Mouse (Mus musculus): ENCODE results near the gene Copb2.

Copb2 gene

DNA sequence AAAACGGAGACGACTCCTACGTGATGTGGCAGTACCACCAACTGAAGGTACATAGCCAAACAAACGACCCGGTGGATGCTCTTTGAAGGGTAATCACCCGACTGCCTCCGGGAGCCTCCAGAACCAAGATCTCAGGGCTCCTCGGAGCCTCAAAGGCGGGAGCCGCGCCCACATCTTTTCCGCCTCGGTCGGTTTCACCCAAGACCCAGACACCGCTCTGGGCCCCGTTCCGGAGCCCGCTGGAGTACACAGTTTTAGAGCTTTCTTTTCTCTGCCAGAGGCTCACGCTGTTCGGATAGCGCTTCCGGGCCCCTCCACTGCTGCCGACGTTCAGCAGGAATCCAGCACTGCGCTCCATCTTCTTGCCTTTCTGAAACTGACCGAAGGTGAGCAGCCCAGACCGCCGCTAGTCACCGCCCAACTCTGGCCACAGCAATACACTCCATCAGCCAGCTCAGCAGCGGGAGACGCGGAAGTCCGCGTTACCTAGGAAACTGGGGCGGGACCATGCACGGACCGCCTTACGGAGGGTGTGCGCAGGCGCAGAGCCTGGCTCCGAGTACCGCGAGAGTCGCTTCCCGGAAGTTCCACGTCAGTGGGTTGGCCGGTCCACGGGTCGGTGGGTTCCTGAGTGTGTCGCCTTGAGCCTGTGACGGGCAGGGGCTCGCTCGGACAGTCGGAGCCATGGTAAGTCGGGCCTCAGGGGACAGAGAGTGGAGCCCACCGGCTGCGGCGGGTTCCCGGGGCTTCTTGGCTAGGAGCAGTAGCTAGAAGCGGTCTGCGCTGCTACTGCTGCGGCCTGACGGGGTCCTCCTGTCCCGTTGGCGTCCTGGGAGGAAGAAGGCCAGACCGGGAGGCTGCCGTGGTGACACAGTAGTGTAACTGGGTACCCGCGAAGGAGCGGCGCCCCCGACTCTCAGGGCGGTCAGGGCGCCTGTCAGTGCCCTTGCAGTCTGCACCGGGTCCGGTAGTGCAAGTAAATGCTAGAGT is at the start of gene Copb2:
TSS of gene Copb2 (plus strand) at position 585 of the 990 bp plus-strand sequence.
- CTCF ChIA-PET, result interaction anchor here (1.0 kb wide), 1 partner anchor 38 kb away, joined by 3 read pairs; the partner anchor contains the start of gene Mrps22

DNA sequence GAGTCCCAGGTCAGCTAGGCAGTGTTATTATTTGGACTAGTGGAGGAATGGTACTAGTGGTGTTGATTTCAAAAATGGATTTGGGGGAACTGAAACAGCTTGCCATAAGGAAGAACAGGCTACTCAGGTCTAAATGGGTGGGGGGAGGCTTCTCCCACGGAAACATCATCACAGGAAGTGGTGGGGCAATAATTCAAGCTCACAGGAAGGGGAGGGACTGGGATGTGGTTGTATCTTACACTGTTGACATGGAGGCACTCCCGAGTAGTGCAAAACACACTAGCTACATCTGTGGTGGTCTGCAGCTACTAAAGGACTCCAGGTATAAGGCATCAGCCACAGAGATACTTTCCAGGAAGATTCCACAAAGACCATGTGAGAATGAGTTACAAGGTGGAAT is 39.6 kb upstream of the Copb2 start:
- CTCF ChIA-PET, result no interaction called here

DNA sequence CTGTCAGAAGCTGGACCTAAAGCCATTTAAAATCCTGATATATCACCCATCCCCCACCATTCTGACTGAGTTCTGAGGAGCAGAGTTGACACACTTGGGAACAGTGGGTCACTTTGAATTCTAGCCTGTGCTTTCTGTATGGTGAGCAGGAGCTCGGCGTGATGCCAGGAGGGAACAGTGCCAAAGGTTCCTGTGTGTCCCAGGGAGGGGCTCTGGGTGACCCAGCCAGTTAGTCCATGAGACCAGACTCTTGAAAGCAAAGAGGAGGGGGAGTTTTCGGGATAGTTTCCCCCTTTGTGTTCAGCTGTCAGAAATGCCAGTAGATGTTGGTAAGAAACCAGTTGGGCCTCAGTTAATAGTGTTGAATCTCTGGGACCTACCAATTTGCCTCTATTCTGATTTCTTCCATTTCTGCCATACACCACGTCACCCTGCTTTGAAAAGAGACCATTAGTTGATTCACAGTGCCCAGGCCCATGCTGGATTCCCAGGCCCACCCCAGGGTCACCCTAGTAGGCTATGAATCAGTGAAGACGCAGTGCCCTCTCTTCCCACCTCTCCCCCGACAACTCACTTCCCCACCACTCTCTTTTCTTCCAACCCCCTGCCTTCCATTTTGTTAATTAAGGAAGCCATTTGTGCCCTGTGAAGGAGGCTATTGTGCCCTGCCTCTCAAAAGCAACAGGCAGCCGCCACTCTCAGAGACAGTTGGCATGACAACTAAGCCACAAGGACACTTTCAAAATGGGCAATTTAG is 38.6 kb upstream of the Copb2 start:
- CTCF ChIA-PET, result no interaction called here

DNA sequence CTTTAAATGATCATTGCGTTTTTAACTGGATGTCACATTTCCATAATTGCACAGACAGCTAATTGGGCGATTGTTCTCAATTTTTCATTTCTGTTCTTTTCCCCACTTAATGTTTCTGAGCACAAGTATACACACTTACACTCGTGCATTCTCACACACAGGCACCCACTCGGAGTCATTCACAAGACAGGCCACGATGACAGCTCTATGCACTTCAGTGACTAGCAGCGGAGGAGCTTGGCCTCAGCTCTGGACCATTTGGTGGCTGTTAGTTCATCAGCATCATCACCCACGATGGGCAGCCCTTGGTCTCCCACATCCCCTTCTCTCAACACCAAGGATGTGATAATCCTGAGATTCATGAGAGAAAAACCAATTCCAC is 38.0 kb upstream of the Copb2 start:
- CTCF ChIA-PET, result no interaction called here

DNA sequence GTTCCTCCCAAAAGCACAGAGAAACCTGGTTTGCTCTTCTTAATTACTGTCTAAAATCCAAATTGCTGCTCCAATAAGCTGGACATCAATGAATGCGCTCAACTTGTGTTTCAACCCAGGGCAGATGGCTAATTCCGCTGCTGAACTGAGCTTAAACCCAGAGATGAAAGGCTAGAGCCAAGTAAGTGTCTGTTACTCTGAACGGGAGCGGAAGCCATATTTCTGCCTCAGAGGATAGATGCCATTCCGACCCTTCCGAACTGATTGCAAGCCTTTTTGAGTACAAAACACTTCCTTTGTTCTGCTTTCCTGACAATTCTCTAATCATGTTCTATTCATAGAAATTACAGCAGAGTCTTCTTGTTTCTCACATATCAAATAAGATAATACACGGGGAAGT is 36.3 kb upstream of the Copb2 start:
- CTCF ChIA-PET, result no interaction called here

DNA sequence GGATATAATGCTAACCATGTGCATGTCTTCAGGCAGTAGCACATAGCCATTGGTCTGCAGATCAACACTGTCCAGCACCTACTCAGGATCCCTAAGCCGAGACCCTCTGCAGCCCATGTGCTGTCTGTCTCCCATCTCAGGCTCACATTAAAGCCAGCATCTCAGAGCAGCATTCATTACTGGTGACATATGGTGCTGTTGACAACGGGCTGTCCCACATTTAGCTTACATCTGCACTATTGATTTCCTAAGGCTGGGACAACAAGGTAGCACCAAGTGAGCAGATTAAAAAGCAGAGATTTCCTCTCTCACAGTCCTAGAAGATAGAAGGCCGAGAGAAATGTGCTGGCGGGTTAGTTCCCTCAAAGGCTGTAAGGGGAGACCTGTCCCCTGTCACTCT is 33.7 kb upstream of the Copb2 start:
- CTCF ChIA-PET, result no interaction called here

DNA sequence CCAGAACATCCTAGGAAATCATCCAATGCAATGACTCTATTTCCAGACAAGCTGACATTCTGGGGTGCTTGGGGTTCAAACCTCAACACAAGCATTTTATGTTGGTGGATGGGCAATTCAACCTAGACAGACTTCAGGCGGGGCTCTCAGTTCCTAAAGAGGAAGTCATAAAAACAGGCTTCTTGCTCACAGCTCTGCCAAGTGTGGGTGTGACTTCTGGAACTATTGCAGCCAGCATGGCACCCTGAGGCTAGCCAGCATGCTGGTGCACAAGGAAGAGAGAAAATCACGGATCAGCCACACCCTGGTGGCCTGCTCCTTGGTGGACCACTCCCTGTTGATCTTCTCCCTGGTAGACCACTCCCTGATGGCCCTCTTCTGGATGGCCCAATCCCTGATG is 32.5 kb upstream of the Copb2 start:
- CTCF ChIA-PET, result no interaction called here

DNA sequence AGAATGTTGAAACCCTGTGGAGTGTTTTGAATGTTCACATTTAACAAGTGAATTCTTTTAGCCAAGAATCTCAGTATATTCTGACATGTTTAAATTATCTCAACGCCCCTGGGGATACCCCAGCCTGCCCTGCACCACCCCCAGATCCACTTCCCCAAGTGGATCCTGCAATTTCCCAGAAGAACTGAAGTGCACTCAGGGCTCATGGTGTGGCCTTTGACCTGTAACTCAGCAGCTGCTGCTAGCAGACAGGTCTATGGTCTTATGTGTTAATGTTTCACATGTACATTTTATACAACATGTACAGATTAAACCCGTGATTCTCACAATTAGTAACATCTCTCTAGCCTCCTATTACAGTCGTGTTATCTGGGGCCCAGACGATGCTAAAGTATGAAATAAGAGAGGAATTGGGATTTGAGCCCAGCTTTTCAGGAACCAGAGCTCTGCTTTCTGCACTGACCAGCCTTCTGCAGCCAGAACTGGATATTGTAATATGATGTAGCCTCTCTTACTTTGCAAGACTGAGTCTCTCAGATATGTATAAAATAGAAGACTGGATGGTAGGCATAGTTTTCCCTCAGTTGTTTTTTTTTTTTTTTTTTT is 28.7 kb upstream of the Copb2 start:
- CTCF ChIA-PET, result no interaction called here

DNA sequence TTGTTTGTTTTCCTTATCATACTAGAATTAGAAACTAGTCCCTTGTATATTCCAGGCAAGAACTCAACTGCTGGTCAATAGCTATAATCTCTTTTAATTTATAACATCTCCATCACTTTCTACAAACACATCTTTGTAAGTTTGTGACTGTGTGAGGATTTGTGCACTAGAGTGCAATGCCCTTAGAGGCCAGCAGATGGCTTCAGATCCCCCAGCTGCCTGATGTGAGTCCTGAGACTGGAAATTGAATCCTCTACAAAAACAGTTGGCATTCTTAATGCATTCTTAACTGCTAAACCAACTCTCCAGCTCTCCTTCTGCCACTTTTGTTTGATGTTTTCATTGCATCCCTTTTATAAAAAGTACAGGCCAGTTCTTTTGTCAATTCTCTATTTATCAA is 27.8 kb upstream of the Copb2 start:
- CTCF ChIA-PET, result no interaction called here

DNA sequence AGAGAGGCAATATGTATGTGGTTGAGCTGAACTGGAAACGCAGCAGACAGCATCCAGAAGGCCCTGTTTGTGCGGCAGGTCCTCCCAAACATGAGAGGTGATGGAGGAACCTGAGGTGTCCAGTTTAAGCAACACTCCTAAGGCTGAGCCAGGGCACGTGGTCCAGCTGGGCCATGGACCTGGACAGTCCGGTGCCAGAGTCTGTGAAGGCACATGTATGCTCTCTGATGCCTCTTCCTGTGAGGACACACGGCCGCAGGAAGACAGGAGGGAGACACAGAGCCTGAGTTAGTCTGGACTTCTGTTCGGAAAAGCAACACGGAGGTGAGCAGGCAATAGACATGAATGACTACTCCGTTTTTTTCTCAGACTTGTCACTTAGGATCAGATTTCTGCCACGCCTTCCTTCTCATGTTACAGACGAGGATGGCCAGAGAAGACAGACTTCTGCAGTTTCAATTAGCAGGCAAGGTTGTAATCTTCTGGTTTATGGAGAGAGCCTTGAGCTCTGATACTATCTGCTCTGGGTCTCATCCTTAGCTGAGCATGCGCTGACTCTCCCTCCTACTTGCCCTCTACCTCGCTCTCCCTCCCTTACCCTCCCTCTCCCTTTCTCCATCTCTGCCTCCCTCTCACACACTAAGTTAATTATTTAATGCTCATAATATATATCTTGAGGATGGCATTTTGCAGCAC is 25.4 kb upstream of the Copb2 start:
- CTCF ChIA-PET, result no interaction called here

DNA sequence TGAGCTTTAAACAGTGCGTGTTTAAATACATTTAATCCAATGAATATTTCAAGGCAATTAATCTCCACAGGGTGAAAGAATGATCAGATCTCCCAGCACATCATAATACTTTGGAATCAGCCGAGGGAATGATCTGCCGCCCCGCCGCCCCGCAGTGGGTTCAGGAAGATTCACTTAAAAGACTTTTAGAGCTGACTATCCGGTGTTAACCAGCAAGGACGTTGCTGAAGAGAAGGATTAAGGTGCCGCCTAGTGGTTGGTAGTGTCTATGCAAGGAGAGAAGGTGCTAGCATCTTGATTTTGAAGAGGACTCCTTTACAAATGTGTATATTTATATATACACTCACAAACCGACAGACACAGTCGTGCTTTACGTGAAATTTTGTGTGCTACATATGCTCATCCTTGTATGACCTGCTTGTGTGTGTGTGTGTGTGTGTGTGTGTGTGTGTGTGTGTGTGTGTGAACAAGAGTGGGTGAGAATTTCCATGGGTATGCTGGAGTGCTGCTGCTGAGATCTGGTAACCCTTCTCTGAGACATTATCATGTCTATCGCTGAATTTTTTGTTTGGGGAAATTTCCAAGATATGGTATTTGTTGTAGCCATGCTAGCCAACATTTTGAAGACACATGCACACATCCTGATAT is 24.7 kb upstream of the Copb2 start:
- CTCF ChIA-PET, result no interaction called here

DNA sequence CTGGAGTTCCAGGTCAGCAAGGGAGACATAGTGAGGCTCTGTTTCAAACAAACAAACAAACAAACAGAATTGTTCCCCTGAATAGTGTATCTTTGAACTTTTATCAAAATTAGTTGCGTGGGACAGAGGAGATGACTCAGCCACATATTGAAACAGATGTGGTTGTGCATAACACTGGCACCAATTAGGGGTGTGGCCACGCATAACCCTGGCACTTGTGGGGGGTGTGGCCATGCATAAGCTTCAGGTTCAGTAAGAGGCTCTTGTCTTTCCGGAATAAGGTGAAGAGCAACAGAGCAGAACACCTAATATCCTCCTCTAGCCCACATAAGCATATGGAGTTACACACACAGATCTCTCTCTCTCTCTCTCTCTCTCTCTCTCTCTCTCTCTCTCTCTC is 19.5 kb upstream of the Copb2 start:
- CTCF ChIA-PET, result interaction anchor here (0.9 kb wide), 1 partner anchor 14 kb away, joined by 6 read pairs; no protein-coding TSS in a partner anchor

DNA sequence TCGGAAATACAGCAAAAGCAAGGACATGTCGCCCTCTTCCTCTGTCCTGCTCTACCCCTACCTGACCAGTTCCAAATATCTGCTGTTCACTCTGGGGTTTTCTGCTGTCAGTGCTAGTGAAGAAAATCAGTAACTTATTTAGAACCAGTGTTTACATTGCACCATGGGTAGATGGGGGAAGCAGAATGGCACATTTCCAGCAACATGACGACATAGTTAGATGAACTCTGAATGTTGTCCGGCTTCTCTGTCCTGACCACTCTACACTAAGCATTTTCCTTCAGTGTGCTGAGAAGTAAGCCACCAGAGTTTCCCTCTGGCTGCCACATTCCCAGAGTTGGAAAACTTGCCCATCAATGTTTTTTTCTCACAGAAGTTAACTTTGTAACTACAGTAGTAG is 20.3 kb downstream of the Copb2 start:
- CTCF ChIA-PET, result no interaction called here

DNA sequence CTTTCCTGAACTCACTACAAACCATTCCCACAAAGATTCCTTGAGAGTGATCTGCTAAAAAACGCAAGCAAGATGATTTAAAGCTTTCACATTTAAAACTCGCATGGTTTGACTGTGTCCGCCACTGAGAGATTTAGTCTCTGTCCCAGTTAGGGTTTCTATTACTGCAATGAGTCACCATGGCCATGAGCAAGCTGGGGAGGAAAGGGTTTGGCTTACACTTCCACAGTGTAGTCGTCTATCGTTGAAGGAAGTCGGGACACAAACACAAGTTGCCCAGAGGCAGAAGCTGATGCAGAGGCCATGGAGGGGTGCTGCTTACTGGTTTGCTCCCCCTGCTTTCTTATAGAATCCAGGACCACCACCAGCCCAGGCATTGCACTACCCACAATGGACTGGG is 36.6 kb downstream of the Copb2 start:
- CTCF ChIA-PET, result no interaction called here

DNA sequence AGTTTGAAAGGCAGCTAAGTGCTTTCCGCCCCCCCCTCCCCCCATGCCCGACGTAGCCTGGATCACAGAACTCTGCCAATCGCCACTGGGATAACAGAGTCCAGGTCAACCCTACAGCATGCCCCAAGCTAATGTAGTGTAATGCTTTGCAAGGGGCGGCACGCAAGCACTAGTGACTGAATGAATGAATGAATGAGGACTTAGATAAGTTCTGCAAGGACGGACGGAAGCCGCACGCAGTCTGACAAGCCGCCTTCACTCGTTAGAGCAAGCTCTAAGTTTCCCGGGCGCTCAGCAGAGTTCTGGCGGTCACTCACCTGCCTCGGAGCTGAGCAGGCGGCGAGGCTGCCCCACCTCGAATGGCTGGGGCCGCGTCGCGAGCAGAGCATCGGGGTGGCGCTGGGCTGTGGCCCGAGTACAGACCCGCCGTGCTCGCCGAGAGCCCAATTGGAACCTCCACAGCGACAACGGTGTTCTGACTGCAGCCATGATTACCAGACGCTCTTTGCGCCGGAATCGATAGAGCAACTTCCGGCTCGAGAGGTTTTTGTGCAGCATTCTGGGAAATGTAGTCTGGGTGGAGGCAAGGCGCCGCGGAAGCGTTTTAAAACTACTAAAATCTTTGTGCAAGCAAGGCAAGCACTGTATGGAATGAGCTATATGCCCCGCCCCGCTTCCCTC is 37.8 kb downstream of the Copb2 start, which contains the start of gene Mrps22:
TSS of gene Mrps22 (minus strand) at position 505 of the 681 bp plus-strand sequence.
- CTCF ChIA-PET, result interaction anchor here (1.0 kb wide), 1 partner anchor 38 kb away, joined by 3 read pairs; no protein-coding TSS in a partner anchor

DNA sequence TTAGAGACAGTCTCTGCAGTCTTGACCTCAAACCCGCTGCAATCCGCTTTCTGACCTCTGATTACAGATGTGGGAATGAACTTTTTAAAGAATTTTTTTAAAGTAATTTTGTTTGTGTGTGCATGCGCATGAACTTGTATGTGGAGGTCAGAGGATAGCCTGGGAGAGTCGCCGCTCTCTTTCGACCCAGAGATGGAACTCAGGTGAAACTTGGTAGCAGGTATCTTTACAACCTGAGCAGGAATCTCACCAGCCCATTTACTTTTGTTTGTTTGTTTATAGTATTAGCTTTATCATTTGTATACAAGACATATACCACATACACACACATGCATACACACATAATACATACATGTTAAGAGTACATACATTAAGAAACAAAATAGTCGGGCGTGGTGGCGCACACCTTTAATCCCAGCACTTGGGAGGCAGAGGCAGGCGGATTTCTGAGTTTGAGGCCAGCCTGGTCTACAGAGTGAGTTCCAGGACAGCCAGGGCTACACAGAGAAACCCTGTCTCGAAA is 38.4 kb downstream of the Copb2 start:
- CTCF ChIA-PET, result interaction anchor here (0.7 to 1.0 kb wide), 2 partner anchors 16 to 39 kb away, joined by 3 read pairs; no protein-coding TSS in a partner anchor

DNA sequence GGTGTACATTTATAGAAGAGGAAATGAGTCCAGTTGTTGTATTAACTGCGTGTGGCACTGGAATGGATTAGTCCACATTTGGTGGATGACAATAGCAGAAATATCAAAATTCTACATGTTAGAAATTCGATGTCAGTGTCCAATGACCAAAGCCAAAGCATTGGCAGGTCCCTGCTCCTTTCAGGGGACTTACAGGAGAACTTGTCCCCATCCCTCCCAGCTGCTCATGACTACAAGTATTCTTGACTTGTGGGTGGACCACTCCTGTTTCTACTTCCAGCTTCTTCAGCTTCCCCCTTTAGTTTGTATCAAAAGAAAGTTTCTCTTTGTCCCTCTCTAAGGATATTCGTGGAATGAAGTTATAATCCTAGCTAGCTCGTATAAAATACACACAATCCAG is 41.4 kb downstream of the Copb2 start:
- CTCF ChIA-PET, result interaction anchor here (0.6 kb wide), 1 partner anchor 309 kb away, joined by 7 read pairs; no protein-coding TSS in a partner anchor

DNA sequence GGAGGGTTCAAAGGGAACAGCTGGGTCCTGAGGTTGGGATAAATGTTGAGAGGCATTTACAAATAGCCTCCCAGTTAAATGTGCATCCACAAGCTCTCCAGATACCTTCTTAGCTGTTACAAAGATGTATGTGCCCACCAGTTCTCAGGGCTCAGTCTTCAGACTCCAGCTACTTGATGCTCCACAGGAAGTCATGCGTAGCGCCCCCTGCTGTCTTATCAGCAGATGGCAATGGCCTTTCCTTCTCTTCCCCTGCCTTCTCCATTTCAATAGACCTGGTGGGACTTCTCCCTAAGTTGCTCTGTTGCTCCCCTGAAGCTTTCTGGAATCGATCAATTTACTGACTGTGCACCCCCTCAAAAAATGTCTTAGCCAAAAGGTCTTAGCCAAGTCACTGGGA is 65.0 kb downstream of the Copb2 start:
- CTCF ChIA-PET, result no interaction called here

DNA sequence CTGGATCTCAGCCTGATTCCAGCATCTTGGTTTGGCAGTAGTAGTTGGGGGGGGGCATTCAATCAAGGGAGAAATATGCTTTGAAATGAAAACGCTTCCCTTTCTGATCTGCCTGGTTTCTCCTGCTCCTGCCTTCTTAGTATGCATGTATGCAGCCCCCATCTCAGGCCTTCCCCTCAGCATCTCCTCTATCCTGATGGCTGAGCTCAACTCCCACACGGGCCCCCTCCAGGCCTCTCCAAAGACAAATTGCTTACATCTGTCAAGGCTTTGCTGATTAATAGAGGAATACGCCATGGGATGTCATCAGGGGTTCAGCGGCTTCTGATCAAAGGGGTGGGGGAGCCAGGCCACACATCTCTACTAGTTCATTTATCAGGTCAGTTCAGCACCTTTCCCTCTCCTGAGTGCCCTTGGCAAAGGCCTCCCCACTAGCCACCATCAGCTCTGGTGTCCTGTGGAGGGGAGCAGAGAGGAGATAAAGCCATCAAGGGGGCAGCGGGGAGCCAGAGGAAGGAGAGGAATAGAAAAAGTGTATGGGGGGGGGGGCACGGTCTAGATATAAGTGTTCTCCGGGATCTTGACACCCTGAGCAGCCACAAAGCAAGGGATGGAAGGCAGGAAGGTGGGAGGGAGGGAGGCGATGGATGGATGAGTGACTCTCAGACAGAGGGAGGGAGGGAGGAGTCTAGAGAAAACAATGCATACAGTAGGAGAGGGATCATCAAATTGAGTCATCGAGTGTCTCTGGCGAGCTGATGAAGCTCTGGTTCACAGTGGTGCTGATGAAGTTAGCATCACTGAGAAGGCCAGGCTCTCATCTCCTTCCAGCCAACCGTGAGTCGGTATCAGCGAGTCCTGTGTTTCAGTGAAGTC is 70.0 kb downstream of the Copb2 start:
- CTCF ChIA-PET, result no interaction called here

Measured in spleen, embryonic (tissue).